Mouse (Mus musculus) lung, postnatal 0 days (tissue): ENCODE data around the gene Armc10. TPM values are rescaled to one million over a fixed set of nuclear protein-coding genes. Genes with fewer than 3 reads are reported as not detected.

ENCODE experiments used
- ATAC-seq: fragments of 200-750 bp; cut with Nextera tagmentation; 2 replicates; pipeline ENCODE4 v1.8.0; 2017; ENCODE audit warnings: moderate library complexity
- DNase-seq: peaks from one replicate; pipeline ENCODE4 v3.0.0-alpha.2; 2016; ENCODE audit warnings: low spot score
- H3K27ac ChIP-seq: fragments of 300-500 bp; sonication (generic); 2 replicates; pipeline ENCODE4 v1.5.1; 2014; ENCODE audit warnings: antibody characterized with exemption, mild to moderate bottlenecking, low read length, mixed read lengths
- H3K27me3 ChIP-seq: fragments of 300-500 bp; sonication (generic); replicated peaks from 2 replicates; pipeline ENCODE4 v1.6.1; 2014; ENCODE audit warnings: low read length, mixed read lengths; ENCODE audit not compliant: insufficient read depth
- H3K36me3 ChIP-seq: fragments of 300-500 bp; sonication (generic); 2 replicates; pipeline ENCODE4 v1.6.1; 2014; ENCODE audit warnings: low read length, mixed read lengths; ENCODE audit not compliant: insufficient read depth
- H3K4me1 ChIP-seq: fragments of 300-500 bp; sonication (generic); 2 replicates; pipeline ENCODE4 v1.6.1; 2014; ENCODE audit warnings: antibody characterized with exemption, low read depth, low read length, mixed read lengths; ENCODE audit not compliant: insufficient read depth
- H3K4me2 ChIP-seq: fragments of 300-500 bp; sonication (generic); replicated peaks from 2 replicates; pipeline ENCODE4 v1.6.1; 2014; ENCODE audit warnings: low read depth, mild to moderate bottlenecking, low read length, moderate library complexity, mixed read lengths
- H3K4me3 ChIP-seq: fragments of 300-500 bp; sonication (generic); 2 replicates; pipeline ENCODE4 v1.5.1; 2014; ENCODE audit warnings: low read depth, low read length
- H3K9ac ChIP-seq: fragments of 300-500 bp; sonication (generic); replicated peaks from 2 replicates; pipeline ENCODE4 v1.6.1; 2014; ENCODE audit warnings: low read depth, mild to moderate bottlenecking
- H3K9me3 ChIP-seq: fragments of 300-500 bp; sonication (generic); 2 replicates; pipeline ENCODE4 v1.6.1; 2016; ENCODE audit warnings: low read length, mixed read lengths
- CTCF ChIP-seq: IDR thresholded peaks from 2 replicates; pipeline ENCODE4 v1.5.1; 2016; ENCODE audit warnings: antibody characterized with exemption, mild to moderate bottlenecking
- EP300 ChIP-seq: IDR thresholded peaks from 2 replicates; pipeline ENCODE4 v1.6.1; 2016; ENCODE audit warnings: antibody characterized with exemption, mild to moderate bottlenecking, control low read depth
- WGBS: fragments of 180-500 bp; shearing (Covaris S2); extraction: QIAGEN DNeasy Blood & Tissue Kit; methylation state at CpG from one replicate; pipeline ENCODE4 v1.1.7; 2014; 5-methylcytosine and 5-hydroxymethylcytosine counted together
- polyA plus RNA-seq: library from polyadenylated mRNA; unstranded; fragments of >200 nt; fragmentation: Nextera tagmentation; extraction: Ambion mirVana; gene quantifications from 2 replicates; pipeline ENCODE4 v1.2.1, GENCODE M21; 2015

Gene Armc10
- polyA plus RNA-seq, 1 experiment from 2014 or later = 33.4 TPM

- ATAC-seq (no peak), DNase-seq (no peak)
- no peak overlapping the region for H3K27ac ChIP-seq
- H3K4me2 ChIP-seq = no peak overlapping the region
- H3K36me3 ChIP-seq = no peaks in the 10 kb centered on the region; the same call in 1 of the 2 replicates
- no peak overlapping the region for H3K4me3 ChIP-seq
- no peaks in the 10 kb centered on the region for H3K9me3 ChIP-seq
- no peak for TF ChIP-seq CTCF
- TF ChIP-seq EP300 = no peak
- 96% methylated on average over 23 of the region's 23 CpGs for WGBS
- no peaks in the 10 kb centered on the region for H3K4me1 ChIP-seq
- no peaks in the 10 kb centered on the region for H3K27me3 ChIP-seq
- no peak overlapping the region for H3K9ac ChIP-seq
Observed at GRCm38 (mm10) chr5:21675494-21675893, 29.9 kb downstream of the Armc10 start.

- ATAC-seq (no peak), DNase-seq (no peak)
- no peaks in the 10 kb centered on the region for H3K9me3 ChIP-seq
- no peak overlapping the region for H3K9ac ChIP-seq
- no peak overlapping the region for H3K4me2 ChIP-seq
- no peak overlapping the region for H3K27ac ChIP-seq
- H3K36me3 ChIP-seq = no peaks in the 10 kb centered on the region; the same call in 1 of the 2 replicates
- no peaks in the 10 kb centered on the region for H3K27me3 ChIP-seq
- WGBS = 92% methylated on average over 6 of the region's 6 CpGs
- H3K4me3 ChIP-seq = no peak overlapping the region
- no peaks in the 10 kb centered on the region for H3K4me1 ChIP-seq
- TF ChIP-seq EP300 = no peak
- TF ChIP-seq CTCF = no peak
Observed at GRCm38 (mm10) chr5:21677939-21678338, 32.3 kb downstream of the Armc10 start.

- Histone ChIP-seq H3K36me3 (no peaks in the 10 kb centered on the region; the same call in 1 of the 2 replicates), H3K4me2 (no peak overlapping the region), H3K9ac (no peak overlapping the region), H3K27me3 (no peaks in the 10 kb centered on the region), H3K4me3 (no peak overlapping the region), H3K27ac (no peak overlapping the region), H3K9me3 (no peaks in the 10 kb centered on the region), H3K4me1 (no peaks in the 10 kb centered on the region)
- no peak for TF ChIP-seq EP300
- 90% methylated on average over 9 of the region's 9 CpGs for WGBS
- no peak for ATAC-seq
- DNase-seq = no peak
Observed at GRCm38 (mm10) chr5:21678363-21678762, 32.8 kb downstream of the Armc10 start.

GRCm38 (mm10) chr5:21680029-21680428 is 34.4 kb downstream of the Armc10 start:
- ATAC-seq (no peak), DNase-seq (no peak)
- Histone ChIP-seq H3K9me3 (no peaks in the 10 kb centered on the region), H3K4me2 (no peak overlapping the region), H3K27me3 (no peaks in the 10 kb centered on the region), H3K4me3 (no peak overlapping the region), H3K9ac (no peak overlapping the region), H3K4me1 (no peaks in the 10 kb centered on the region), H3K27ac (no peak overlapping the region), H3K36me3 (no peaks in the 10 kb centered on the region; the same call in 1 of the 2 replicates)
- 44% methylated on average over 4 of the region's 4 CpGs for WGBS
- no peak for TF ChIP-seq CTCF
- no peak for TF ChIP-seq EP300

GRCm38 (mm10) chr5:21680940-21681339 is 35.3 kb downstream of the Armc10 start:
- Histone ChIP-seq H3K9ac (no peak overlapping the region), H3K4me3 (no peak overlapping the region), H3K4me2 (no peak overlapping the region), H3K27me3 (no peaks in the 10 kb centered on the region), H3K27ac (no peak overlapping the region), H3K9me3 (no peaks in the 10 kb centered on the region), H3K4me1 (no peaks in the 10 kb centered on the region), H3K36me3 (no peaks in the 10 kb centered on the region)
- no peak for ATAC-seq
- no peak for TF ChIP-seq EP300
- TF ChIP-seq CTCF = no peak
- no peak for DNase-seq
- WGBS = 69% methylated on average over 5 of the region's 5 CpGs

GRCm38 (mm10) chr5:21683811-21684210 is 38.2 kb downstream of the Armc10 start:
- H3K36me3 ChIP-seq = no peaks in the 10 kb centered on the region
- ATAC-seq (no peak), DNase-seq (no peak)
- no peaks in the 10 kb centered on the region for H3K4me1 ChIP-seq
- H3K4me2 ChIP-seq = no peak overlapping the region
- WGBS = 93% methylated on average over 9 of the region's 9 CpGs
- no peaks in the 10 kb centered on the region for H3K27me3 ChIP-seq
- TF ChIP-seq EP300 = no peak
- TF ChIP-seq CTCF = no peak
- no peaks in the 10 kb centered on the region for H3K9me3 ChIP-seq
- no peak overlapping the region for H3K4me3 ChIP-seq
- H3K27ac ChIP-seq = no peak overlapping the region
- H3K9ac ChIP-seq = no peak overlapping the region

GRCm38 (mm10) chr5:21685001-21685400 is 39.4 kb downstream of the Armc10 start:
- H3K9me3 ChIP-seq = no peaks in the 10 kb centered on the region
- H3K4me1 ChIP-seq = no peaks in the 10 kb centered on the region
- no peak for ATAC-seq
- H3K4me2 ChIP-seq = no peak overlapping the region
- no peaks in the 10 kb centered on the region for H3K27me3 ChIP-seq
- whole genome bisulfite sequencing = 56% methylated on average over 10 of the region's 10 CpGs
- H3K4me3 ChIP-seq = no peak overlapping the region
- no peaks in the 10 kb centered on the region for H3K36me3 ChIP-seq
- no peak overlapping the region for H3K9ac ChIP-seq
- no peak for TF ChIP-seq EP300
- no peak overlapping the region for H3K27ac ChIP-seq
- DNase-seq = no peak
